Mouse (Mus musculus) lung, postnatal 4 days (tissue): ENCODE measurements around the gene Gm2696.
"Not testable (repeated sequence)": the region's sequence is repeated elsewhere in the genome, so short reads cannot be mapped to it uniquely, and the experiment has no call there.

Experiments used
- DNase-seq, 2 experiments: peaks; one replicate each; pipeline ENCODE4 v3.0.0; 2021

The Gm2696 gene

DNA sequence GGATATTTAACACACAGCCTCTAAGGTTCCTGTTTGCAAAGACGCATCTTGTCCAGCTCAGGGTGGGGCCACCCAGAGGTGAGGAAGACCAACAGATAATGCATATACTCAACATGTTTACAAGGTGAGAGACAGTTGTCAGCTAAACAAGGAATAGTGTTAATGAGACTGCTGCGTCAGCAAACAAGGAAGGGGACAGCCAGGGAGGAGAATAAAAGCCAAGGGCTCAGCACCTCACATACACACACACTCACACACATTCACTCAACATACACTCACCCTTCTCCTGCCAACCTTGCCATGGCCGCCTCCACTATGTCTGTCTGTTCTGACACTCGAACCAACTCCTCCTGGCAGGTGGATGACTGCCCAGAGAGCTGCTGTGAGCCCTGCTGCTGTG lies at the start of gene Gm2696:
Gm2696 (plus strand) TSS at position 301 of the 400 bp plus-strand sequence.
- DNase-seq: no peak

DNA sequence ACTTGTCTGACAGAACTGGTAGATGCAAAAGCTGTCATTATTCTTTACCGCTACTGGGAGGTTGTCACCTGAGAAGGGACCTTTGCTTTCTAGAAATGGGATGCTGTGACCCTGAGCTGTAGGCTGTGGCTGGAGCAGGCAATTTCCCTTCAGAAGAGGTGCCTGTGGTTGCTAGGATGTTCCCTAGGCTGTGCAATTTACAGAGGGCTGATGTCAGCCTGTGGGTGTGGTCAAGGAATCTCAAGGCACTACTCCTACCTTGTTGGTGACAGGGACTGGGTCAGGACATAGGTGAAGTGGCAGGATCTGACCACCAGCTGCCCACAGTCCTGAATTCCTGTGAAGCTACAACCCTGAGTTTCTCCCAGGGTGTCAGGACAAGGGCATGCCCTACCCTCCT lies 44.8 kb upstream of the Gm2696 start:
- no peak for DNase-seq

DNA sequence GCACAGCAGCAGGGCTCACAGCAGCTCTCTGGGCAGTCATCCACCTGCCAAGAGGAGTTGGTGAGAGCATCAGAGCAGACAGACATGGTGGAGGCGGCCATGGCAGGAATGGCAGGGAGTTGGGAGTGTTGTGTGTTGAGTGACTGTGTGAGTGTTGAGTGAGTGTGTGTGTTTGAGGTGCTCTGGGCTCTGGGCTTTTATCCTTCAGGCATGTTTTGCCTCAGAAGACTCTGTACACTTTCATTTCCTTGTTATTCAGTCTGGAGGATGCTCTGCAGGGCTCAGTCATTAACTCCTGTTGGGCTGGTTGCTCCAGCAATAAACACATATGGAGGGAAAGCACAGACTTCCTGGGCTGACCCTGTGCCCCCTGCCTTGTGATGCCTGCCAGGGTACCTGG lies 43.3 kb upstream of the Gm2696 start, which contains the start of gene Gm3238:
Gm3238 (minus strand) TSS at position 101 of the 400 bp plus-strand sequence.
- DNase-seq: not testable (repeated sequence)

DNA sequence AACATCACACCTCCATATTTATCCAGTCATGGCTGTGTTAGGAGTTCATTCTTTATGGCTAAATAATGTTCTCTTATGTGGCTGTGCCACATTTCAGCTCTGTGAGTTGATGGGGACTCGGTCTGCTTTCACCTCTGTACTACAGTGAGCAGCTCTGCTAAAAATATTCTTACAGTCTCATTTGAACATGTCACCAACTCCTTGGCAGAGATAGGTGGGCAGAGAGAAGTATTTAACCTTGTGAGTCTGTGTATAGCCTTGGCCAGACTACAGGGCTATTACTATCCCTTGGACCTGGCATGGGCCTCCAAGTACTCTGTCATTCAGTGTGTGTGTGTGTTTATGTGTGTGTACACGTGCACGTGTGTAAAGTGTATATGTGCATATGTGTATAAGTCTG lies 42.3 kb upstream of the Gm2696 start:
- DNase-seq: not testable (repeated sequence)

DNA sequence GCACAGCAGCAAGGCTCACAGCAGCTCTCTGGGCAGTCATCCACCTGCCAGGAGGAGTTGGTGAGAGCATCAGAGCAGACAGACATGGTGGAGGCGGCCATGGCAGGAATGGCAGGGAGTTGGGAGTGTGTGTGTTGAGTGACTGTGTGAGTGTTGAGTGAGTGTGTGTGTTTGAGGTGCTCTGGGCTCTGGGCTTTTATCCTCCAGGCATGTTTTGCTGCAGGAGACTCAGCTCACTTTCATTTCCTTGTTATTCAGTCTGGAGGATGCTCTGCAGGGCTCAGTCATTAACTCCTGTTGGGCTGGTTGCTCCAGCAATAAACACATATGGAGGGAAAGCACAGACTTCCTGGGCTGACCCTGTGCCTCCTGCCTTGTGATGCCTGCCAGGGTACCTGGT lies 37.6 kb upstream of the Gm2696 start, which contains the start of gene Gm7138:
Gm7138 (minus strand) TSS at position 101 of the 400 bp plus-strand sequence.
- not testable (repeated sequence) for DNase-seq

DNA sequence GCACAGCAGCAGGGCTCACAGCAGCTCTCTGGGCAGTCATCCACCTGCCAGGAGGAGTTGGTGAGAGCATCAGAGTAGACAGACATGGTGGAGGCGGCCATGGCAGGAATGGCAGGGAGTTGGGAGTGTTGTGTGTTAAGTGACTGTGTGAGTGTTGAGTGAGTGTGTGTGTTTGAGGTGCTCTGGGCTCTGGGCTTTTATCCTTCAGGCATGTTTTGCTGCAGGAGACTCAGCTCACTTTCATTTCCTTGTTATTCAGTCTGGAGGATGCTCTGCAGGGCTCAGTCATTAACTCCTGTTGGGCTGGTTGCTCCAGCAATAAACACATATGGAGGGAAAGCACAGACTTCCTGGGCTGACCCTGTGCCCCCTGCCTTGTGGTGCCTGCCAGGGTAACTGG lies 32.0 kb upstream of the Gm2696 start, which contains the start of gene Gm3250:
Gm3250 (minus strand) TSS at position 101 of the 400 bp plus-strand sequence.
- DNase-seq: not testable (repeated sequence)

DNA sequence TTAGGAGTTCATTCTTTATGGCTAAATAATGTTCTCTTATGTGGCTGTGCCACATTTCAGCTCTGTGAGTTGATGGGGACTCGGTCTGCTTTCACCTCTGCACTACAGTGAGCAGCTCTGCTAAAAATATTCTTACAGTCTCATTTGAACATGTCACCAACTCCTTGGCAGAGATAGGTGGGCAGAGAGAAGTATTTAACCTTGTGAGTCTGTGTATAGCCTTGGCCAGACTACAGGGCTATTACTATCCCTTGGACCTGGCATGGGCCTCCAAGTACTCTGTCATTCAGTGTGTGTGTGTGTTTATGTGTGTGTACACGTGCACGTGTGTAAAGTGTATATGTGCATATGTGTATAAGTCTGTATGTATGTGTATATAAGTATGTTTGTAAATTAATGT lies 31.1 kb upstream of the Gm2696 start:
- not testable (repeated sequence) for DNase-seq

DNA sequence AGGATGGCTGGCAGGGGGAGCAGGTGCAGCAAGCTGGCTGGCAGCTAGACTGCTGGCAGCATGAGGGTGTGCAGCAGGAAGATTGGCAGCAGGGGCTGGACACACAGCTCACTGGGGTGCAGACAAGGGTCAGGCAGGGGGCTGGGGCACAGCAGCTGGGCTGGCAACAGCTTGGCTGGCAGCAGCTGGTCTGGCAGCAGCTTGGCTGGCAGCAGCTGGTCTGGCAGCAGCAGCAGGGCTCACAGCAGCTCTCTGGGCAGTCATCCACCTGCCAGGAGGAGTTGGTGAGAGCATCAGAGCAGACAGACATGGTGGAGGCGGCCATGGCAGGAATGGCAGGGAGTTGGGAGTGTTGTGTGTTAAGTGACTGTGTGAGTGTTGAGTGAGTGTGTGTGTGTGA lies 26.6 kb upstream of the Gm2696 start, which contains the start of gene Gm7137:
Gm7137 (minus strand) TSS at position 325 of the 400 bp plus-strand sequence.
- not testable (repeated sequence) for DNase-seq

DNA sequence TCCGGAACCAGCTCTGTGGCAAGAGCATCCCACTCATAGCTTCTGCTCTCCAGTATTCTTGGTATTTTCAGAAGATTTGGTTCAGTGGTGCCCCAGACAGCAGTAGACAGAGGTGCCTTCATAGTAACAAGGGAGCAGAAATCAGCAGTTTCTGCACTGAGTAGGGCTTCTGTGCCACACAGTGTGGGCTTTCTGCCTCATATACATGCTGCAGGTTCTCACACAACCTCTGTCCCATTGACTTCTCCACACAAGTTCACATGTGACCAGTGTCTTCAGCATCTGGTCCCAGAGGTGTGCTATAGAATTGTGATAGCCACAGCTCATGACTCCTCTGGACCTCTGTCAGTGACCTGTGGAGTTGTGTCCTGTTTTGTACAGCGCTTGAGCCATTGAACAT lies 25.9 kb upstream of the Gm2696 start:
- DNase-seq: no peak

DNA sequence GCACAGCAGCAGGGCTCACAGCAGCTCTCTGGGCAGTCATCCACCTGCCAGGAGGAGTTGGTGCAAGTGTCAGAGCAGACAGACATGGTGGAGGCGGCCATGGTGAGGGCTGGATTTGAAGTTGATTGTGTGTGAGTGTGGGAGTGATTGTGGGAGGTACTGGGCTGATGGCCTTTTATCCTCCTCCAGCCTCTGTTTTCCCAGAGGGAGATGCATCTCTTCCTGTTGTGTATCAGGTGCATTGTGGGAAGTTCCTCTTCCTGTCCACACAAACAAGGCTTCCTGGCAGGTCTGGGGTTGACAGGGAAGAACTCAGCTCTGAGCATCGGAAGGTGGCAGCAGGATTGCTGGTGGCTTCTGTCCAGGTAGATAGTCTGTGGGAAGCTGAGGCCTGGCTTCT lies 19.5 kb upstream of the Gm2696 start, which contains the start of gene Gm9639:
Gm9639 (minus strand) TSS at position 101 of the 400 bp plus-strand sequence.
- no peak for DNase-seq

DNA sequence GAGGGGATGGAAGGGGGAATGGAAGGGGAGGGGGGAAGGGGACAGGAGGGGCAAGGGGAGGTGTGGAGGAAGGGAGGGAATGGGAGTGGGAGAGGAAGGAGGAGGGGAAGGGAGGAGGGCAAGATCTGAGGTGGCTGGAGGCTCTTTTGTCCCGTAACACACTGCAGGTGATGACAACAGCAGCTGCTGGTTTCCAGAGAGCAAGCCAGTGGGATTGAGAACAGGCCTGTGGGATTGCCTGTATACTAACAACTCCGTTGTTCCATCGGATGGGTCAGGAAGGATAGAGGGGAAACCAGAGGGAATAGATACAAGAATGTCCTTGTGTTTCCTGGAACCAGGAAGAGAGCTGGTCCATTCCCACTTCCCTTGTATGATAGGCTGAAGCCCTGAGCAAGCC lies 16.8 kb upstream of the Gm2696 start:
- DNase-seq: no peak

DNA sequence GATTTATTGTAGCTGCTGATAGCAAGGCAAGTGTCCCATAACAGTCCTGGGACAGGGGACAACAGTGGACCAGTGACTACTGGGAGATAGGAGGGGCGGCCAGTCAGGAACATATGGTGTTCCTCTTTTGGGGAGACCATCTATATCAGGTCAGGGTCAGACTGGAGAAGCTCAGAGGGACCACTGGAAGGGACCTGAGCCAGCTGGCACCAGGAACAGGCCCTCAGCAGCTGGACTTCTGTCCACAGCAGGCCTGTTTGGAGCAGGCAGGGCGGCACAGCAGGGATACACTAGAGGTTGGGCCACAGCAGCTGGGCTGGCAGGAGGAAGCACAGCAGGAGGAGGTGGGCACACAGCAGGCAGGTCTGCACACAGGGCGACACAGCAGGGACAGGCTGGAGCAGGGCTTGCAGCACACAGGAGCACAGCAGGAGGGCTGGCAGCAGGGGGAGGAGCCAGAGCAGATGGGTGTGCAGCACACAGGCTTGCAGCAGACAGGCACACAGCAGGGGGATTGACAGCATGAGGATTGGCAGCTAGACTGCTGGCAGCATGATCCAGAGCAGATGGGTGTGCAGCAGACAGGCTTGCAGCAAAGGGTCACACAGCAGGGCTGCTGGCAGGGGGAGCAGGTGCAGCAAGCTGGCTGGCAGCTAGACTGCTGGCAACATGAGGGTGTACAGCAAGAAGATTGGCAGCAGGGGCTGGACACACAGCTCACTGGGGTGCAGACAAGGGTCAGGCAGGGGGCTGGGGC lies 16.1 kb upstream of the Gm2696 start:
- peak in 1 of 2 experiments; percentile 52 for DNase-seq

DNA sequence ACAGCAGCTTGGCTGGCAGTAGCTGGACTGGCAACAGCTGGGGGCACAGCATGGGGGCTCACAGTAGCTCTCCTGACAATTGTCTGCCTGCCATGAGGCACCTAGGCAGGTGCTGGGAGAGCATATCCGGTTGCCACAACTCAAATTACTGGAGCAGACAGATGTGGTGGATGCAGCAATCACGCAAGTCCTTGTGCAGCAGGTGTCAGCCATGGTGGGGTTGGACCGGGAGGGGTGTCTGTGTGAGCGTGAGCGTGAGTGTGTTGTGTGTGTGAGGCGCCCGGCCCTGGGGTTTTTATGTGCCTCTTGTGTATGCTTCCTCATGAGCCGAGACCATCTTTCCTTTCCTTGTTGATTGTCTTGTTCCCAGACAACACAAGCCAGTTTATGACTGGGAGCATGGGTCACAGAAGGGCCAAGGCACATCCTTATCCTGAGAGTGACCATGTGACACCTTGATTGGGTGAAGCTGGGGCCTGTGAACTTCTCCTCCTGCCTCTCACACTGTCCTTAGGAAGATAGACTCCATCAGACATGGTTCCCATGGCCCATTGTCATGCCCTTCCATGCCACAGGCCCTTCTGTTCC lies 15.5 kb upstream of the Gm2696 start, which contains the start of gene Gm19668:
Gm19668 (minus strand) TSS at position 213 of the 588 bp plus-strand sequence.
- DNase-seq: no peak

DNA sequence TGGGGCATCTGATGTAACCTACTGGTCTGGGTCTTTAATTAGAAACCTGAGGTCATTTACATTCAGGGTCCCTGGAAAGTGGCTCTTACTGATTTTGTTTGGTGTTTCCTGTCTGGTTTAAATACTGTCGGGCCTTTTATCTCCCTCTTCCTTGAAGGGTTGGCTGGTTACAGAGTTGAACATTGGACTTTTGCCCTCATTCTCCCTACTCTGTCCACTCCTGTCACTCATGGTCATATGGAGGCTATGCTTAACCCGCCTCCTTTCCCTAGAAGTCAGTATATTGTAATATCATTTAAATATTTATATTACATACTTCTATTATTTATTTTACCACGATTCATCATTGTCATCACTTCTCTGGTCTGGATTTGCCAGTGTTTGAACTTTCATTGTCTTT lies 10.4 kb upstream of the Gm2696 start:
- no peak for DNase-seq

DNA sequence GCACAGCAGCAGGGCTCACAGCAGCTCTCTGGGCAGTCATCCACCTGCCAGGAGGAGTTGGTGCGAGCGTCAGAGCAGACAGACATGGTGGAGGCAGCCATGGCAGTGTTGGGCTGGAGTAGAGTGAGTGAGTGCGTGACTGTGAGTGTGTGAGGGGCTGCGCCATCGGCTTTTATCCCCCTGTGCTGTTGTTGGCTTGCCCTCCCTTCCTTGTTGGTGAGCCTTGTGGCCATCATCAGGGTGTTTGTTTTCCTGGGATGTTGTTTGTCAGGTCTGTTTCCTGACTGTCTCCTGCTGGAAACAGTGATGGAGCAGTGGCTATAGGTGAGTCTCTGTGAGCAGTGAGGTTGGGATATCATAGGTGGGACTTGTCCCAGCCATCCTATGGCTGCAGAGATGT lies 2.7 kb upstream of the Gm2696 start, which contains the start of gene Gm9507:
Gm9507 (minus strand) TSS at position 101 of the 400 bp plus-strand sequence.
- no peak for DNase-seq

DNA sequence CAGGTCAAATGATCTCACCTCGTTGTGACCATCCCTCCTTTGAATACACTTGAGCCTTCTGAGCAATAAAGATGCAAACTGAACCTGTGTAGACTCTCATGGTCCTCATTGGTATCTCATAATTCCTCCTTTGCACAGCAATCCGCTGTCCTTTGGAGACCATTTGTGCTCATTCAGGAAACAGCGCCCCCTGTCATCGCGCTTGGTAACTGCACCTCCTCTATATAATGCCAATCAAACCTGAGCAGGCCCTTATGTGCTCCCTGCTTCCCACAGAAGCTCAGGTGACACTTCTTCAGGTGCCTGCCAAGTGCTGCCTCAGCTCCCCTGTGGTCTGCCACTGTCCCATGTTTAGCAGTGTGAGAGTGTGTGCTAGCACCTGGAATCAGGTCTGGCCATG lies 1.0 kb downstream of the Gm2696 start:
- DNase-seq: peak in 1 of 2 experiments; percentile 34

DNA sequence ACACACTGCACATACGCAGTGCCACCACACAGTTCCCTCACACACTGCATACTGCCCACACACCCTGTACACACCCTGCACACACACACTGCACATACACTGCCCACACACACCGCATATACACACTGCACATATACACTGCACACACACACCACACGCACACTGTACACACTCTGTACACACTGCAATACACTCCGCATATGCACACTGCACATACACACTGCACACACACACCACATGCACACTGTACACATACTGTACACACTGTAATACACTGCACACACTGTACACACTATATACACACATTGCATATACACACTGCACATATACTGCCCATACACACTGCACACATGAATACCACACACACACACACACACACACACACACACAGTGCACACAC lies 4.0 kb downstream of the Gm2696 start:
- DNase-seq: no peak

DNA sequence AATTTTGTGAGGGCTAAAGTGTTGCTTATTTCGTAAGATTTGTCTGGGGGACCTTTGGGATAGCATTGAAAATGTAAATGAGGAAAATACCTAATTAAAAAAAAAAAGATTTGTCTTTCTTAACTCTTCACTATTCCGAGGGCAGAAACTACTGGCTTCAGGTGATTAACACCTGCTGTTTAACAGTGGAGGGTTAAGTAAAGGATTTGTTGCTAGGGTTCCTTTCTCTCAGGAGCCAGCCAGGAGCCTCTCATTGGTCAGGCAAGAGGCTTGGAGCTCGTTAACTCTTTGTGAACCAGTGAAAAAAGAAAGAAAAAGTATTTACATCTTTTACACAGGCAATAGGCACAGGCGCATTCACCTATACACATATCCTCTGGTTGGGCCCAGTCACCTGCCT lies 4.7 kb downstream of the Gm2696 start:
- no peak for DNase-seq

DNA sequence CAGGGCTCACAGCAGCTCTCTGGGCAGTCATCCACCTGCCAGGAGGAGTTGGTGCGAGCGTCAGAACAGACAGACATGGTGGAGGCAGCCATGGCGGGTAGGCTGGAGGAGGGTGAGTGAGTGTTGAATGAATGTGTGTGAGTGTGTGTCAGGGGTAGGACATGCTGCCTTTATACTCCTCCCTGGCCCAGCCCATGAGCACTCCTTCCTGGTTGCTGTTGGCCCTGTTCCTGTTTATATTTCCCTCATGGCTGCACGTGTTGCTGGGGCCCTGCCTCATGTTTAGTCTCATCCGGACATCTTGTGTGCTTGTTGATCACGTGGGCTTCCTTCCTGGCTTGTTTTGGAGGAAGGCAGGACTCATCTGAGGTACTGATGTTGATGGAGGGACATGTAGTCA lies 12.5 kb downstream of the Gm2696 start, which contains the start of gene Krtap10-4:
Krtap10-4 (minus strand) TSS at position 145 of the 400 bp plus-strand sequence.
- DNase-seq: peak; percentile 8 to 45

DNA sequence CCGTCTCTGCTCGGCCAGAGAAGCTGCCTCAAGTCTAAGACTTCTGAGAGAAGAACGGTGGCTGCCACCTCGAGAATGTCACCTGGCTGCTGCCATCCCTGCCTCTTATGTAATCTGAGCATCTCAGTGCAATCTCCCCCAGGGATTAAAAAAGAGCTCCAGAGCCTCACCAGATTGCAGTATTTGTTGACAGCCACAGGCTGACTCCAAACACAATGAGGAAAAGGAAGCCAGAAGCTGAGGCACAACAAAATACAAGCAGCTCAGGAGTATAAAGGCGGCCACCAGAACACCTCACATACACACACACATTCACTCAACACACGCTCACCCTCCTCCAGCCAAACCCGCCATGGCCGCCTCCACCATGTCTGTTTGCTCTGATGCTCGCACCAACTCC lies 21.2 kb downstream of the Gm2696 start, which contains the start of gene Krtap10-10:
Krtap10-10 (plus strand) TSS at position 301 of the 400 bp plus-strand sequence.
- no peak for DNase-seq

DNA sequence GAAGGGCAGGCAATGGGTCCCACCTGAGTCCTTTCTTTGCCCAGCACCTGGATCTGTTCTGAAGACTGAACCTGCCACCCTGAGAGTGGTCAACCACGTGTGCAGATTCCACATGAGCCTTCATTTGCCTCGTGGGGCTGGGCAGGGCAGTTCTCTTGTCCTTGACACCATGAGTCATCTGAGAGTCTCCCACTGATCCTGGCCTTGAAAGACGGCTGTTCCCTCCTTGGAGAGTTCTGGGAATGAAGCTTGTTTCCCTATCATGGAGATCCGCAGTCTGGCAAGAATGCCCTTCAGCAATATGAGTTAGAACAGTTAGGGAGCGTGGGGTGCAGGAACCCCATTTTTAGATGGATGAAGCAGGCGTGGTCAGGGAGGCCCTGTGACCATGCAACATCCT lies 24.5 kb downstream of the Gm2696 start:
- DNase-seq: no peak

DNA sequence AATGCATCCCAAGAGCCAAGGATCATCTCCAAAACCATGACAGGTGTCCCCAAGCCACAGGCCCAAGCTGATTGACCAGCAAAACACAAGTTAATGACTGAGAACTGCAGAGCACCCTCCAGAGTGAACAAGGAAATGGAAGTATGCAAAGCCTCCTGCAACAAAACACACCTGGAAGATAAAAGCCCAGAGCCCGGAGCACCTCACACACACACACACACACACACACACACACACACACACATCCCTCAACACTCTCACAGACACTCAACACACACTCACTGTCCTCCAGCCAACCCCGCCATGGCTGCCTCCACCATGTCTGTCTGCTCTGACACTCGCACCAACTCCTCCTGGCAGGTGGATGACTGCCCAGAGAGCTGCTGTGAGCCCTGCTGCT lies 32.0 kb downstream of the Gm2696 start, which contains the start of gene Gm36176:
Gm36176 (plus strand) TSS at position 301 of the 400 bp plus-strand sequence.
- DNase-seq: no peak

DNA sequence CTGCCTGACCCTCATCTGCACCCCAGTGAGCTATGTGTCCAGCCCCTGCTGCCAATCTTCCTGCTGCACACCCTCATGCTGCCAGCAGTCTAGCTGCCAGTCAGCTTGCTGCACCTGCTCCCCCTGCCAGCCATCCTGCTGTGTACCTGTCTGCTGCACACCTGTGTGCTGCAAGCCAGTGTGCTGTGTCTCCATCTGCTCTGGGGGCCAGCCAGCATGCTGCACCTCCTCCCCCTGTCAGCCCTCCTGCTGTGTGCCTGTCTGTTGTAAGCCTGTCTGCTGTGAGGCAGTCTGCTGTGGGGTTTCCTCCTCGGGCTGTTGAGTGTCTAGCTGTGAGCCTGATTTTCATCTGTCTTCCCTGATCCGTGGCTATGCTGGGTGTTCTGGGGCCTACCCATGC lies 32.5 kb downstream of the Gm2696 start:
- no peak for DNase-seq

DNA sequence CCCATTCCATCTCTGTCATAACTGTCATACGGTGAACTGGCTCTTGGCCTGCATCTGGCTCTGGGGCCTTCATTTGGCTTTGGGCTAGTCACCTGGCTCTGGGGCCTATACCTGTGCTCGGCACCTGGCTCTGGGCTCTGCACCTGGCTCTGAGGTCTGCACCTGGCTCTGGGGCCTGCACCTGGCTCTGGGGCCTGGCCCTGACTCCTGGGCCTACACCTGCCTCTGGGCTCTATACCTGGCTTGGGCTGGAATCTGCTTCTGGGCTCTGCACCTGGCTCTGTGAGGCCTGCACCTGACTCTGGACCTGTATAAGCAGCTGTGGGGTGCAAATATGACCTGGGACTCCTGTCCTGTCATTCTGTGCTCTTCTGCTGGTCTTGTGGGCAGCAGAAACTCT lies 33.1 kb downstream of the Gm2696 start:
- no peak for DNase-seq
